Mouse (Mus musculus): Measurements from ENCODE around the gene Tbc1d22a.

DNA sequence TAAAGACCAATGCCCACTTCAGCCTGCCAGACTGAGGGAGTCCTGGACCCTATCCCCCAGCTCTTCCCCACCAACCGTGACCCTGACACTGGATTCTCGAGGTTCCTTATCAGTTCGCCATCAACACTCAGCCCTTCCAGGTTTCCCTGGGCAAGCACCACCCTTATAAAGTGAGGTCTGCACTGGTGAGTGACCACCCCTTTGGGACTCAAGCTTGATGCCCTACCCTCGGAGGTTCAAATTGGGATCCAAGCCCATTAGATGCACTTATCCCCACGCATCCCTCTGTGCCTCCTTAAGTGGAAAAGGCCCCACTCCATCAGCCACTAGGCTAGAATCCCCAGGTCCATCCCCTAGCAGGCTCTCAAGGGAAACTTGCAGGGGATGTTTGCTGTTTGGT lies 30.2 kb upstream of the Tbc1d22a start:
- TF ChIP-seq POLR2A (IDR thresholded peaks at IDR 0.05; ENCODE audit: low read depth, low read length): no peak
- no peak for TF ChIP-seq CTCF (IDR thresholded peaks at IDR 0.05; ENCODE audit: extremely low read depth, insufficient read depth, insufficient read length, insufficient replicate concordance)

Data from spleen, adult 2 months (tissue).